ENCODE assay signal across 16 mouse cellular contexts in the genomic region with DNA sequence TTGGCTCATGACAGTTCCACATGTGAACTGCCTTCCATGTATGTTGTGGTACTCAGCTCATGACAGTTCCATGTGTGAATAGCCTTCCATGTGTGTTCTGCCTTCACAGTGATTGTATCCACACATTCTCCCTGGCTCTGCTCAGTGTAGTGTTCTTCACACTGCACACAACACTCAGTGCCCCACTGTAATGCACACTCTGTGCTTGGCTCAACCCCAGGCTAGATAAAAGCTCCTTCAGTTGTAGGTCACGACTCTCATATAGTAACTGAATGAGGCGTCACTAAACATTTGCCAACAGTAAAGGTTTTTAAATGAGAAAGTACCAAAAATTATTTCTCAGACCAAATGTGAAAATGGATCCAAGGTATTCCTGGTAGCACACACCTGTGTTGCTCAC.
"Had no signal": no experiment of that assay in that cellular context is flagged by ENCODE, and none has a peak within 500 bp of the region (broad histone marks: within the 10 kb centered on the region; RNA-seq: fewer than 3 reads in every experiment).

No protein-coding gene starts in this region.

- H3K4me2 ChIP-seq: liver, embryonic 15.5 days; lung, embryonic 14.5 days; midbrain, embryonic 11.5 days; midbrain, embryonic 13.5 days; midbrain, embryonic 15.5 days; neural tube, embryonic 12.5 days; stomach, embryonic 15.5 days had no signal

- H3K9ac ChIP-seq: liver, embryonic 15.5 days; liver, postnatal 0 days; lung, embryonic 14.5 days; midbrain, embryonic 13.5 days; midbrain, embryonic 15.5 days; neural tube, embryonic 12.5 days; stomach, embryonic 15.5 days had no signal

- H3K27me3 ChIP-seq: liver, embryonic 15.5 days; midbrain, embryonic 15.5 days; neural tube, embryonic 12.5 days; stomach, embryonic 15.5 days had no signal

- ATAC-seq: liver, postnatal 0 days; midbrain, embryonic 13.5 days; midbrain, embryonic 15.5 days had no signal

- H3K27ac ChIP-seq: liver, embryonic 15.5 days; macrophage; midbrain, embryonic 13.5 days; midbrain, embryonic 15.5 days; neural tube, embryonic 12.5 days; stomach, embryonic 15.5 days; stomach, postnatal 0 days had no signal

- H3K4me3 ChIP-seq: liver, embryonic 15.5 days; midbrain, embryonic 13.5 days; midbrain, embryonic 15.5 days; neural tube, embryonic 12.5 days; stomach, embryonic 15.5 days had no signal

- H3K9me3 ChIP-seq: liver, embryonic 15.5 days; midbrain, embryonic 13.5 days; midbrain, embryonic 15.5 days; neural tube, embryonic 12.5 days; stomach, embryonic 15.5 days had no signal

- H3K4me1 ChIP-seq: liver, embryonic 15.5 days had no signal

- H3K36me3 ChIP-seq: liver, embryonic 15.5 days; midbrain, embryonic 13.5 days; midbrain, embryonic 15.5 days; neural tube, embryonic 12.5 days; stomach, embryonic 15.5 days had no signal

- DNase-seq: liver, postnatal 0 days; lung, embryonic 14.5 days; lung, postnatal 14 days; lung, postnatal 36 days; right cerebral cortex, postnatal 14 days; thymus, adult 2 months; thymus, postnatal 25 days; thymus, postnatal 4 days had no signal
